In the genomic region with DNA sequence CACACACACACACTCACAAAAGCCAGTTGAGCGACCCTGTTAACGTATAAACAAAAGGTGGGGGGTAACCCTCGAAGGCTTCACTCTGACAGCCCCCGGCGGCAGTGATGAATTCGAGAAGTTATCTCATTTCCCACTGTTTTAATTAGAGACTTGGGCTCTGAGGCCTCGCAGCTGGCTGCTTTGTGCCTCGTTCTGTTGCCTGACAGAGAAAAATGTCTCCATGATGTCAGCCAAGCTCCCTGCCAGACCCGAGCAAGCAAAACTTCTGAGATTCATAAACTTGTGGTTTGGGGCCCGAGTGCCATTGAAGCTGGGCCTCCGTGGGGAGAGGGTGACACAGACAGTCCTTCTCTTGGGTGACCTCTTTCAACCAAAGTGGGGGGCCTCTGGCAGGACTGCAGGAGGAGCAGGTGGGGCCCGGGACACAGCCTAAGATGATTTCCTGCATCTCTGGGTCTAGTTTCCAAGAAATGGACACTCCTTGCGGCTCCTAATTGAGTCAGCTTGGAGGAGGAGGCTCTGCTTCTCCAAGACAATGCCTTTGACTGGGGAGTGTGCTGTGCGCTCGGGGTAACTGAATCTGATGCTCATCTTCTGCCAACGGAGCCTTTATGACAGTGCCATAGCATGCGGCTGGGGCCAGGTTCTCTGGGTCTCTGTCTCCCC, we compare ENCODE assay signal across 9 mouse cellular contexts.
DNase-seq lines count a peak whose midpoint lies in the region; ATAC-seq and TF ChIP-seq lines count a peak whose summit lies in the region.
"Had no signal": no experiment of that assay in that cellular context is flagged by ENCODE, and none has a peak within 500 bp of the region (broad histone marks: within the 10 kb centered on the region; RNA-seq: fewer than 3 reads in every experiment).

No protein-coding gene starts in this region.

- intact Hi-C loops in gastrocnemius, adult 2 months (cut with DNase I): no loop called here

- H3K4me2 ChIP-seq in hindbrain, embryonic 11.5 days (replicated peaks; ENCODE audit: low read depth, low read length): no peak overlapping the region
- no peak overlapping the region for H3K4me2 ChIP-seq in embryonic facial prominence, embryonic 14.5 days (ENCODE audit: low read depth, low read length)
- H3K4me2 ChIP-seq in kidney, postnatal 0 days (ENCODE audit: low read length): no peak overlapping the region
- H3K4me2 ChIP-seq: liver, embryonic 15.5 days had no signal

- H3K4me3 ChIP-seq in hindbrain, embryonic 11.5 days (ENCODE audit: low read depth, low read length): no peak overlapping the region
- no peak overlapping the region for H3K4me3 ChIP-seq in hindbrain, embryonic 10.5 days
- no peak overlapping the region for H3K4me3 ChIP-seq in embryonic facial prominence, embryonic 14.5 days (ENCODE audit: low read depth, low read length)
- H3K4me3 ChIP-seq in kidney, postnatal 0 days (replicated peaks; ENCODE audit: low read depth, low read length): no peak overlapping the region
- no peak overlapping the region for H3K4me3 ChIP-seq in gastrocnemius, adult 2 months
- H3K4me3 ChIP-seq: liver, embryonic 15.5 days had no signal

- no peak overlapping the region for H3K9ac ChIP-seq in hindbrain, embryonic 11.5 days (ENCODE audit: low read depth, low read length)
- H3K9ac ChIP-seq in embryonic facial prominence, embryonic 14.5 days (ENCODE audit: low read depth, low read length): no peak overlapping the region
- H3K9ac ChIP-seq in kidney, postnatal 0 days (ENCODE audit: low read depth, low read length): no peak overlapping the region
- H3K9ac ChIP-seq: liver, embryonic 15.5 days had no signal

- TF ChIP-seq CTCF in kidney, postnatal 0 days (IDR thresholded peaks at IDR 0.05; ENCODE audit: low read depth): no peak
- TF ChIP-seq CTCF in gastrocnemius, adult 2 months (IDR thresholded peaks at IDR 0.05): no peak

- H3K27me3 ChIP-seq in hindbrain, embryonic 11.5 days (ENCODE audit: control insufficient read depth, insufficient read depth, low read length): no peaks in the 10 kb centered on the region
- peaks cover 14% of the 10 kb centered on the region; the same call in 1 of the 2 replicates for H3K27me3 ChIP-seq in hindbrain, embryonic 10.5 days (ENCODE audit: insufficient read depth, poor library complexity, severe bottlenecking)
- no peaks in the 10 kb centered on the region for H3K27me3 ChIP-seq in embryonic facial prominence, embryonic 14.5 days (replicated peaks; ENCODE audit: control insufficient read depth, insufficient read depth, low read length)
- peaks cover 3% of the 10 kb centered on the region; the same call in 1 of the 2 replicates for H3K27me3 ChIP-seq in kidney, postnatal 0 days (ENCODE audit: insufficient read depth, low read length)
- H3K27me3 ChIP-seq: liver, embryonic 15.5 days had no signal

- no peaks in the 10 kb centered on the region for H3K4me1 ChIP-seq in hindbrain, embryonic 11.5 days (replicated peaks; ENCODE audit: control insufficient read depth, insufficient read depth, low read length)
- H3K4me1 ChIP-seq in hindbrain, embryonic 10.5 days (replicated peaks): peaks cover 17% of the 10 kb centered on the region
- peaks cover 5% of the 10 kb centered on the region for H3K4me1 ChIP-seq in embryonic facial prominence, embryonic 14.5 days (ENCODE audit: control insufficient read depth, insufficient read depth, low read length)
- no peaks in the 10 kb centered on the region for H3K4me1 ChIP-seq in kidney, postnatal 0 days (replicated peaks; ENCODE audit: insufficient read depth, low read length)
- H3K4me1 ChIP-seq: liver, embryonic 15.5 days had no signal

- H3K27ac ChIP-seq in hindbrain, embryonic 11.5 days (ENCODE audit: low read depth, low read length): no peak overlapping the region
- no peak overlapping the region for H3K27ac ChIP-seq in hindbrain, embryonic 10.5 days
- peak overlapping the region; percentile 5; the same call in 1 of the 2 replicates for H3K27ac ChIP-seq in embryonic facial prominence, embryonic 14.5 days (replicated peaks; ENCODE audit: low read depth, low read length)
- H3K27ac ChIP-seq in kidney, postnatal 0 days: peak overlapping the region; percentile 42; the same call in 1 of the 2 replicates
- H3K27ac ChIP-seq in gastrocnemius, adult 2 months: no peak overlapping the region
- H3K27ac ChIP-seq: liver, embryonic 15.5 days had no signal

- H3K36me3 ChIP-seq in hindbrain, embryonic 11.5 days (ENCODE audit: control insufficient read depth, insufficient read depth, low read length): no peaks in the 10 kb centered on the region
- H3K36me3 ChIP-seq in hindbrain, embryonic 10.5 days: no peaks in the 10 kb centered on the region
- no peaks in the 10 kb centered on the region for H3K36me3 ChIP-seq in embryonic facial prominence, embryonic 14.5 days (ENCODE audit: control insufficient read depth, insufficient read depth, low read length)
- no peaks in the 10 kb centered on the region for H3K36me3 ChIP-seq in kidney, postnatal 0 days (ENCODE audit: insufficient read depth, low read length)
- H3K36me3 ChIP-seq: liver, embryonic 15.5 days had no signal

- peak; percentile 14 for DNase-seq in hindbrain, embryonic 11.5 days (ENCODE audit: low spot score)
- DNase-seq in hindbrain, embryonic 10.5 days (ENCODE audit: low spot score): no peak
- DNase-seq in Muller cell, postnatal 12 days (ENCODE audit: inconsistent ontology term): peak; percentile 72
- DNase-seq in embryonic facial prominence, embryonic 14.5 days (ENCODE audit: low spot score): peak; percentile 38
- peak; percentile 86 for DNase-seq in kidney, postnatal 0 days (ENCODE audit: low spot score)
- DNase-seq in c-Kit-positive CD71-positive TER-119-positive erythroid progenitor cells, embryonic 14.5 days (ENCODE audit: low spot score): no peak
- no peak for DNase-seq in gastrocnemius, adult 2 months
- DNase-seq in B cell, adult 2 months: no peak

- 55% methylated on average over 17 of the region's 17 CpGs for WGBS in hindbrain, embryonic 11.5 days
- 62% methylated on average over 17 of the region's 17 CpGs for WGBS in hindbrain, embryonic 10.5 days
- 41% methylated on average over 16 of the region's 17 CpGs for WGBS in embryonic facial prominence, embryonic 14.5 days
- 20% methylated on average over 17 of the region's 17 CpGs for WGBS in kidney, postnatal 0 days

- ATAC-seq in hindbrain, embryonic 11.5 days (ENCODE audit: low FRiP score): no peak
- no peak for ATAC-seq in embryonic facial prominence, embryonic 14.5 days (ENCODE audit: low read depth)
- ATAC-seq in kidney, postnatal 0 days (replicated peaks; ENCODE audit: low FRiP score, low read depth): no peak

- H3K9me3 ChIP-seq in hindbrain, embryonic 11.5 days (ENCODE audit: control insufficient read depth, low read length): no peaks in the 10 kb centered on the region
- peaks cover 13% of the 10 kb centered on the region; the same call in 1 of the 2 replicates for H3K9me3 ChIP-seq in hindbrain, embryonic 10.5 days
- peaks cover 11% of the 10 kb centered on the region; the same call in 1 of the 2 replicates for H3K9me3 ChIP-seq in embryonic facial prominence, embryonic 14.5 days (ENCODE audit: control insufficient read depth, low read length)
- peaks cover 3% of the 10 kb centered on the region; the same call in 1 of the 2 replicates for H3K9me3 ChIP-seq in kidney, postnatal 0 days (replicated peaks; ENCODE audit: low read length)
- H3K9me3 ChIP-seq: liver, embryonic 15.5 days had no signal

Comparison
In these comparisons a context has a peak if more than half of its experiments do, and no peak if none do; other contexts are left out.
1. DNase-seq: peak in hindbrain, embryonic 11.5 days (single experiment), Muller cell, postnatal 12 days (single experiment), embryonic facial prominence, embryonic 14.5 days (single experiment) and kidney, postnatal 0 days (single experiment); none in hindbrain, embryonic 10.5 days (single experiment), c-Kit-positive CD71-positive TER-119-positive erythroid progenitor cells, embryonic 14.5 days (single experiment), gastrocnemius, adult 2 months (single experiment) and B cell, adult 2 months (0 of 2).
2. H3K27ac ChIP-seq: peak in embryonic facial prominence, embryonic 14.5 days (single experiment) and kidney, postnatal 0 days (single experiment); none in hindbrain, embryonic 11.5 days (single experiment), hindbrain, embryonic 10.5 days (single experiment) and gastrocnemius, adult 2 months (single experiment).